Mouse (Mus musculus) T-cell, adult 2 months (primary cell): ENCODE data around the gene Agap1.

Experiments
- DNase-seq: peaks from one replicate; pipeline ENCODE4 v3.0.0; 2022; ENCODE audit warnings: low spot score

The Agap1 gene

DNA sequence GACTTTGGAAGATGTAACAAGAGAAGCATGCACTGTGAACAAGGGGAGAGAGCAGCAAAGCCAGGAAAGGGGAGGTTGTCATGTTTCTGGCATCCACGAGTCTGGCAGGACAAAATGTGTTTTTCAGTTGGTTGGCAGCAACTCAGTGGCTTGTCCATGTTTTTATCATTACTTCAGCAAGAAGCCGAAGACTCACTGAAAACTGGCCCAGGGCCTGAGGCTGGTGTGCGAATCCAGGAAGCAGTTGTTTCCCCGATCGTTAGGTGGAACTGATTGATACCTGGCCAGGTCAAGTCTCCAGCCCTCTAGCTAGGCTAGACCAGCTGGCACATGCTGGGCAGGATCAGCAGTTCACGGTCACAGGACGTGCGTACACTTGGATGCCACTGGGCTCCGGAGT is 162.7 kb downstream of the Agap1 start:
- DNase-seq, result no peak

GRCm38 (mm10) chr1:89619963-89620362 is 165.4 kb downstream of the Agap1 start:
- DNase-seq, result no peak

DNA sequence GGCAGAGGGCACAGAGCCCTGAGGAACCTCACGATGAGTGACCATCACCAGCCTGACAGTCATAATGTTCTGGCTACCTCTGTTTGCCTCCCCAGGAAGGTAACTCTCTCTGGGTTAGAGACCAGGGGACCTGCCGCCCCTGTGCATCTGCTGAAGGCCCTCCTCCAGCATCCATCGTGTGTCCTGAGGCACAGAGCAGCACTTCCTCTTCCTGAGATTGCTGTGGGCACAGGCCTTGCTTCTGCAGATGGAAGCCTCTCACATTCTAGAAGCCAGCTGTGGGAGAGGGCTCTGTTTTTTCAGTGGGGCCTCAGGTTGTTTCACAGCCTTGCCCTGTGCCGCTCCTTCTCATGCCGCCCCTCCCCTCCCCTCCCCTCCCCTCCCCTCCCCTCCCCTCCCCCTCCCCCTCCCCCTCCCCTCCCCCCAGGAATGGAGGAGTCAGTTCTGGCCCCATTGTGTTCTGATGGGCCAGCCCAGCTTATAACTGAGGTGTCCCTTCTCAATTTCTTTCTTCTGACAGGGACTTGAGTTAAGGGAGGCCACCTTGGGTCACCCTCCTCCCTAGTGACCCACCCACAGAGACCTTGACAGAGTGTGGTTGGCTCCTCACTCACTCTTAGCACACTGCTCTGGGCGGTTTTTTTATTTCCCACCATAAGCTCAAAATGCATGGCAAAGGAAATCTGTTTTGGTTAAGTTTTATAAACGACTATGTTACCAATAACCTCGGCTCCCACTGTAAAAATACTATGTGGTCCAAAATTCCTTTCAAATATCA is 166.6 kb downstream of the Agap1 start:
- no peak for DNase-seq

- DNase-seq, result no peak
Measured at GRCm38 (mm10) chr1:89621952-89622351, 167.3 kb downstream of the Agap1 start.

DNA sequence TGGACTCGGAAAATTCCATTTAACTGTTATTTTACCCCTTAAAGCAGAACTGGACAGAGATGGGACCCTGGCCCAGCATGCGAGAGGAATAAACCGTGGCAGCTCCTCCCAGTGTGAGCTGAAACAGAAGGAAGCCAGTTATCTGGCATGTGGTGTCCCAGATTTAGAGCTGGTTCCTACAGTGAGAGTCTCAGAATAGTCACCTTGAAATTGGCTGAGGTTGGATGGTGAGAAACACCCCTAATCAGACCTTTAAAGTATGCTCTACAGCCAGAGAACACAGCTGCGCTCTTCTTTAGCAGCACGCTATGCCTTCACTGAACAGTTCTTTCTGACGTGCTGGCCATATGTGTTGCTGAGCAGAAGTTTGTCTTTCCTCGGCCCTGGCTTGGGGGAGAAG is 168.2 kb downstream of the Agap1 start:
- no peak for DNase-seq

DNA sequence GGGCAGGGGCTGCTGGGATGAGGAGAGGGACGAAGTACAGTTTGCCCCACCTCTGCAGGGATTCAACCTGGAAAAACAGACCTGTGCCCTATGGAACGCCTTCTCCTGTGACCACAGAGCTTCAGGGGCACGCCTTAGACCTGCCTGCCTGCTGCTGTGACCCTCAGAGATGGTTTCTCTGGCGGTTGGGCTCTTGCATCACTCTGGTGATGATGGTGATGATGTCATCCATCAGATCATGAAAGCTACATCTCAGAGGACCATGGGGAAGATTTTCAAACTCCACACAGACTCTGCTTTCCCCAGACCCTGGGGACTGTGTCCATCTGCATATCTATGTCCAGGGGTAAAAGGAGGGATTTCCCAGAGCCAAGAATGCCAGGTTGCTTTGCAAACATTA is 170.7 kb downstream of the Agap1 start:
- no peak for DNase-seq

DNA sequence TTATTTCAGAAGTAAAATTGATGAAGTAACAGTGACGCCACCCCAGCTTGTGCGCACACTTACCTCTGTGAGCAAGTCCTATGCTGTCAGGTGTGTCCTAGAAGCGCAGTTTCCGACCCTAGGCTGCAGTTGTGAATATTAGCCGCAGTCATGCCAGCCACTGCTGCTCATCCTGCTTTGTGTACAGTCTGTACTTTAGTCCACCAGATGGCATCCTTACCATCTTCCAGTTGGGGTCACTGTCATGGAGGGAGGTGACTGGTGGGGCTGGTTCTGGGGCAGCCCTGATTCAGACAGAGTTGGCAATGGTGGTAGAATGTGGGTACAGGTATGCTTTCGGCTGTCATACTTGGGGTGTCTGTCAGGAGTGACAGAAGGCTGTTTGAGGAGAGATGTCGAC is 171.4 kb downstream of the Agap1 start:
- no peak for DNase-seq

DNA sequence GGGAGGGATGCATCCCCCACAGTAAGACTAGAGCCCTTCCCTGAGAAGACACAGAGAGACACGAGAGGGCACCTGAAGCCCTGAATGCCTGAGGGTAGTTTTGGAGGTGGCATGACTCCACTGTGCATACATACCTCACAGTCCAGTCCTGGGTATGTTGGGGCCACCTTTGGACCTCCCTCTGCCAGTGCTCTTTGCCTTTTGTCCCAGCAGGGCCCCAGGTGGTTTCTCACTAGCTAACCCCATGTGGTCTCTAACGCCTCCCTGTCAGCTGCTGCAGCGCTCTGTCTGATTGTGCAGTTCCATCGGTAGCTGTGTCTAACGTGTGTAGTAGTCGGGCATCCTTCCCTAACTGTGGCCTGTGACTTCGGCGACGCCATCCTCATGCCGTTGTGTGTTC is 172.3 kb downstream of the Agap1 start:
- no peak for DNase-seq

DNA sequence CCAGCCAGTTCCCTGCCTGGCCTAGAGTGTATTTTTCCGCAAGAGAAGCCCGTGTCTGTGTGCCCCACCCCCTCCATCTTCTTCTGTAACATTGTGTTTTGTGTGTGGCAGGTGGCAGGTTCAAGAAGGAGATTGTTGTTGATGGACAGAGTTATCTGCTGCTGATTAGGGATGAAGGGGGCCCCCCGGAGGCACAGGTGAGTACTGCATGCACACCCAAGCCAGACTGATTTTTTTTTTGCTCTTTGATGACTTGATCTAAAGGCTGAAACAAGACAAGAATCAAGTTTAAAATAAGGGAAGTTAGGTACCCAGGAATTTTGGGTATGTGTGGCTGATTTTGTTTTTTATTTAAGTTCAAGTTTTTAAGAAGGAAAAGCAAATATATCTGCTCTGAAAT is 173.0 kb downstream of the Agap1 start:
- no peak for DNase-seq

GRCm38 (mm10) chr1:89630836-89631235 is 176.2 kb downstream of the Agap1 start:
- DNase-seq, result no peak

DNA sequence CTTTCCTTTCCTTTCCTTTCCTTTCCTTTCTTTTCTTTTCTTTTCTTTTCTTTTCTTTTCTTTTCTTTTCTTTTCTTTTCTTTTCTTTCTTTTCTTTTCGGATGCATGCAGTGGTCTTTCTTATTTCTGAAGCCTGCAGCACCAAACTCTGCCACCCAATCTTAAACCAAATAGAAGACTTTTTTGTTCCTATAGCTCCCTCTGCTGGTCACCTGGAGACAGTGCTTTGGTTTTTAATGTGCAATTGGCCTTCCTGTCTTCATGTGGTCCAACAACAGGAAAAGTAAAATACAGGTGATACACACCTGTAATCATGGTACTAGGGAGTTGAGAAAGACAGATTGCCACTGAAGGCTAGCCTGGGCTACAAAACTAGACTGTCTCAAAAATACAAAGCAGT is 177.1 kb downstream of the Agap1 start:
- peak; percentile 19 for DNase-seq

GRCm38 (mm10) chr1:89634055-89634454 is 179.4 kb downstream of the Agap1 start:
- no peak for DNase-seq

DNA sequence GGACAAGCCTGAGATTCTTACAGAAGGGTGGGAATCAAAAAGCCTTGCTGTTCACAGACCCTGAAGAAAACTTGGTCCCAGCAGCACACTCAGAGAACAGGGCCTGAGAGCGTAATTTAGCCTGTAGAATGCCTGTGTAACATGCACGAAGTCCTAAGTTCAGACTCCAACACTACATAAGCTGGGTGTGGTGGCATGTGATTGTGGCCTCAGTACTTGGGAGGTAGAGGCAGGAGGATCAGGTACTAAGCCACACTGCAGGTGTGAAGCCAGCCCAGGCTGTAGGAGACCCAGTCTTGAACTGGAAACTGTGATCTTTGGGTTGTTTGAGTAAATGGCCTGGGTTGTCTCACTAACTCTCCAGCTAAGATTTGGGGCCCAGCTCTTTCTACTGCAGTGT is 180.5 kb downstream of the Agap1 start:
- no peak for DNase-seq

DNA sequence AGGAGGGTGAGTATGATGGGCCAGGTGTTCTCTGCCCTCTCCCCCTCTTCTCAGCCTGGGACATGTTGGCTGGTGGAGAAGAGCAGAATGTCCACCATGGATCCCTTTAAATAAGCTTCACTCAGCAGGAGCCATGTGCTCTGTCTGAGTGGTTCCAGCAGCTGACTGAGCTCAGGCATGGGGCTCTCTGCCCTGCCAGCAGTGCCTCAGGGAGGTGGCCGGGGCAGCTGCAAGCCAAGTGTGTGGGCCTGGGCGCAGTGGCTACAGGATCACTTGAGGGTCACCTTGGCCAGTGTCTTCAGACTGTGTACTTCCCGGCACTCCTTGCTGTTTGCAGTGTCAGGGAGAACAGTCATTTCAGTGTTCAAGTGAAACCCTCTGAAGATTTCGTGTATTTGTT is 183.1 kb downstream of the Agap1 start:
- no peak for DNase-seq

DNA sequence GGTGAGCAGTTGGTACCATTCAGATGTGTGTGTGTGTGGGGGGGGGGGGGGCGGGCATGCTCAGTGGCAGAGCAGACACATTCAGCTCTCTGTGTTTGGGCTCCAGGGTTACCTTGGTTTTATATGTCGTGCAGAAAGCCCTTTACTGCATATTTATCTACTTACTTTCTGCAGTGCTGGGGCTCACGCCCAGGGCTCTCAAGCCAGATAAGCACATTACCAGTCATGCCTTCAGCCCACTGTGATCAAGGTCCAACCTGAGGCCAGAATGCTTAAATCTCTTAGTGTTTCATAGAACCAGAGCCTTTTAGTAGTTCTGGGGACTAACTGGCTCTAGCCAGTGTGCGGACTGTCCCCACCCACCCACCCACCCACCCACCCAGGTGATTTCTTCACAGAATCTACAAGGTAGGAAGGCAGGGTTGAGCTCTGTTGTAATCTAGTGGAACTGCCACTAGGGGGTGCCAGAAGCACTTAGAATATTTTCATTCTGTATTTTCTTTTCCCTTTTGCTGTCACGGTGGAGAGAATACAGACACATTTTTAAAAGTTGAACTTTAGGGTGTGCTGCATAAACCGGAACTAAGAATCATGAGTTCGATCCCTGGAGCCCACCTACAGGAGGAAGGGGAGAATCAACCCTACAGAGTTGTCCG is 189.0 kb downstream of the Agap1 start:
- DNase-seq, result peak; percentile 47

DNA sequence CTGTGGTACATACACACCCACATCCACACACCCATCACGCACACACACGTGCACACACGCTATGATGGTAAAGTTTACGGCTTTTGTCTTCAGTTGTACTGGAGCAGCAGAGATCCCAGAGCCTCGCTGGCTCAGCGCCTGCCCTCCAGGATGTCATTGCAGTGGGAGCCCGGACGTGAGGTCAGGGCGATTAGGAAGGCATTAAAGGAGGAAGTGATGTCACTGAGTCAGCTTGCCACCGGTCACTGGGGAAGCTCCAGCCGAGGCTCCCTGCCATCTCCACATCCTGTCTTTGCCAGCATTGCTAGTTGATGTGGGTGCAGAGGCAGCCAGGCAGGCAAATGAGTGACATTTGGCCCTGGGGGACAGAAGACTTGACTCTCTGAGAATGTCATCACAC is 189.5 kb downstream of the Agap1 start:
- DNase-seq, result peak; percentile 76

DNA sequence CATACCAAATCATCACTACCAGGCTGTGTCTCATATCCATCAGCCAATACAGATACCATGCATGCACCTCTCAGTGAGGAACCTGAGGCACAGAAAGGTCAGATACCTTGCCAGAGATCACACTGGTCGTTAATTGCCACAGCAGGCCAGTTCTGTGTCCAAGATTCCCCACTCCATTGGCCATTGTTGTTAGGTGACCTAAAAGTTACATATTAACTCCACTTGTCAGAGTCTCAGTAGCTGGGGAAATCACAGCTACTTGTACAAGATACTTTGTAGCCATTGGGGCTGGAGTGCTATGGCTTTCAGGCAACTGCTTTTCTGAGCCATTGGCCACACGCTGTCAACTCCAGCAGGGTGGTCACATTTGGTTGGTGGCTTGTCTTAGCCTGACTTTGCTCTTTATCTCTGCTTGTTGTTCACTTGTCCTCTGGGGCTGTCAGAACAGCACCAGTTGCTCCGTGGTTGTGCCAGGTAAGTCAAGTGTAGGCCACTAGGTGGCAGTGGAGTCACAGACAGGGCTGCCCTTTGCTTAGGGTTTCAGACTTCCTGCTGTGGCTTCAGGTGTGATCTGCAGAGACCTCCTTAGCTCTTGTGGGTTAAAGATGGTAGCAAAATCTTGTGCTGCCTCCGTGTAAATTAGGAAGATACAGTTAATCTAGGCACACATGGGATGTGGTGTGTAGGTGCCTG is 191.9 kb downstream of the Agap1 start:
- peak; percentile 72 for DNase-seq

DNA sequence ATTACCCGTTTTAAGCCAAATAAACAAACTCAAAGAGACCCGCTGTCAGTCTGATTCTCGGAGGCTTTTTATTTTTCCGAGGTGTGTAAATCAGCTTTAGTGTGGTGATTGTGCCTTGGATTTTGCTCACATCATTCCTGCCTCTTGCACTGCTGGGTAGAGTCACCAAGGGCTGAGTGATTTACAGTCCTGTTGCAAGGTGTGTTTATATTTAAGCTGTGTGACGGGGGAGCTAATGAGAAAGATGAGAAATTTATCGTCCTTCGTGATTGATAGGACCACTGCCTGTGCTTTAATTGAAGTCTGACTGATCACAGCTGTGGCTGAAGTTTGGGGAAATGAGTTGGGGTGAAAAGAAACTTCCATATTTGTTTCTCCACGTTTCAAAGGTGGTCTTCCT is 192.9 kb downstream of the Agap1 start:
- no peak for DNase-seq

- DNase-seq, result no peak
Measured at GRCm38 (mm10) chr1:89650557-89650956, 196.0 kb downstream of the Agap1 start.

DNA sequence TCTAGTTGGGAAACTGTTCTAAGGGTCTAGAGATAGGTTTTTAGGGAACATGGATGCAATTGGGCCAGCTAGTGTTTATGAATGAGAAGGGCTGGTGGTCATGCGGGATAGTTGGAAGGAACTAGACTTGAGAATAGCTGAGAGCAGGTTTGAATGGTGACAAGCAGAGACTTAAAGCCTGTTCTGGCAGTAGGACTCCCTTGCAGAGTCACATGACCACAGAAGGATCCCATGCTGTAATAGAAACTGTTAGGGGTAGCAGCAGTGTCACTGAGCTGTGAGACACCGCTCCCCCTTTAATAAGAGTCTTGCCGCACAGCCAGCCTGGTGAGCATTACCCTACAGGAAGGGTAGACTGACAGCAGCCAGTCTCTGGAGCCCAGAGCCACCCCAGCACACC is 201.6 kb downstream of the Agap1 start:
- no peak for DNase-seq

GRCm38 (mm10) chr1:89656643-89657321 is 202.2 kb downstream of the Agap1 start:
- no peak for DNase-seq

- no peak for DNase-seq
Measured at GRCm38 (mm10) chr1:89660804-89661203, 206.2 kb downstream of the Agap1 start.

- DNase-seq, result no peak
Measured at GRCm38 (mm10) chr1:89666154-89666553, 211.5 kb downstream of the Agap1 start.
